Mouse (Mus musculus): ENCODE results near the gene Rp9. TPM values are rescaled to one million over a fixed set of nuclear protein-coding genes. Genes with fewer than 3 reads are reported as not detected.
"Not testable (repeated sequence)": the region's sequence is repeated elsewhere in the genome, so short reads cannot be mapped to it uniquely, and the experiment has no call there.

The Rp9 gene
- total RNA-seq, 2 experiments from 2014 or later, result 42.9 to 44.0 TPM

GRCm38 (mm10) chr9:22461946-22462345 is 7.6 kb downstream of the Rp9 start:
- DNase-seq, result peak; percentile 65

DNA sequence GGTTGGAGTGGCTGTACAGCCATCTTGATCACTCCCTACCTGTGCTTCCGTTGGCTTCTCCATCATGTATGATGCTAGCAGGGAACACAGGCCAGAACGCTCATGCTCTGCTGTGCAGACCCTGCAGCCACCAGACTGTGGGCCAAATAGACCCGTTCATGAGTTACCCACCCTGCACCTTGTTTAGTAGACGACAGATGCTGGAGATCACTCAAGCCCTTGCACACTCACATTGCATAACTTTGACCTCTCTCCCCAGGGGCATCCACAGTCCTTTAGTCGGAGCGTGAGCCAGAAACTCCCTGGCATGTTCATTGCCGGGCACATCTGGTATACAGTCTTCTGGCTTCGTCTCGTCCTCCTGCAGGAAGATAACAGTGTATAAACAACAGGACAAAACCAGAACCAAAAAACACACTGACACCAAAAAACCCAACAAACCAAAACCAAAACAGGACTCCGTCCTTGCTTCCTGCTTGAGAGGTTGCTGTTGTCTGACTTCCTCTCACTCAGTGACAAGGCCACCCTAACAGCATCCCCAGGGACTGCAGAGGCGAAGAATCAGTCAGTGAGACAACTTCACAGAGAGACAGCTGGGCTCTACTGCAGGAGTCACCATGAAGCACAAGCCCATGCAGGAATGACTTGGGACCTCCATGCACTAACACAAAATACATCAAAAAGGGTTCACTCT is 12.3 kb downstream of the Rp9 start:
- DNase-seq, result peak; percentile 44

GRCm38 (mm10) chr9:22455041-22455440 is 14.5 kb downstream of the Rp9 start:
- no peak for DNase-seq

- DNase-seq, result not testable (repeated sequence)
These were observed 15.6 kb downstream of the Rp9 start, which contains the start of gene Gm17545 for GRCm38 (mm10) chr9:22453990-22454389. TSS of gene Gm17545 (plus strand) at chr9:22454290.

GRCm38 (mm10) chr9:22453501-22453924 is 16.0 kb downstream of the Rp9 start:
- DNase-seq, result no peak

- no peak for DNase-seq
These were observed 16.8 kb downstream of the Rp9 start for GRCm38 (mm10) chr9:22452697-22453096.

GRCm38 (mm10) chr9:22449209-22449608 is 20.3 kb downstream of the Rp9 start:
- no peak for DNase-seq

GRCm38 (mm10) chr9:22448420-22448819 is 21.1 kb downstream of the Rp9 start:
- DNase-seq, result peak; percentile 14

GRCm38 (mm10) chr9:22447213-22447612 is 22.3 kb downstream of the Rp9 start:
- DNase-seq, result peak; percentile 15

DNA sequence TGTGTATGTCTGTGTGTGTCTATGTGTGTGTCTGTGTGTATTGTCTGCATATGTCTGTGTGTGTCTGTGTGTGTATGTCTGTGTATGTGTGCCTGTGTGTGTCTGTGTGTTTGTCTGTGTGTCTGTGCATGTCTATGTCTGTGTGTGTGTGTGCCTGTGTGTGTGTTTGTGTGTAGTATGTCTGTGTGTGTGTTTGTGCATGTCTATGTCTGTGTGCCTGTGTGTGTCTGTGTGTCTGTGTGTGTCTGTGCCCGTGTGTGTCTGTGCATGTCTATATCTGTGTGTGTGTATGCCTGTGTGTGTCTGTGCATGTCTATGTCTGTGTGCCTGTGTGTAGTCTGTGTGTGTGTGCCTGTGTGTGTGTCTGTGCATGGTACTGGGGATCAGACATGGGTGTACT is 24.4 kb downstream of the Rp9 start:
- no peak for DNase-seq

DNA sequence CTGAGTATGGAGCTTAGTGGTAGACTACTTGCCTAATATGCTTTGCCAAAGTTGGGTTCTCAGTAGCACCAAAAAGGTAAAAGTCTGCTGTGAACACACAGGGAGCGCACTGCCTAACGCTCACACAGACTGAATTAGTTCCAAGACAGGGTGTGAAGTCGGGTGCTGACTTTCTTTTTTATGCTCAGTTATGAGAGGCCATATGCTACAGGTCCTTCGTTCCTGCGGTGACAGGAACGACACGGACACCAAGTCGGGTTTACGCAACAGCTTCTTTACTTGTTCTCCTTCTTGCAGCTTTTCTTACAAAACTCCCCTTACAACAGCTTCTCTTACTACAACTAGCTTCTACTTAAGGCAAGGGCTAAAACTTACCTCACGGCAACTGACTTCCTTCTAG is 26.4 kb downstream of the Rp9 start:
- DNase-seq, result no peak

GRCm38 (mm10) chr9:22438826-22439225 is 30.7 kb downstream of the Rp9 start:
- no peak for DNase-seq

- no peak for DNase-seq
These were observed 35.4 kb downstream of the Rp9 start for GRCm38 (mm10) chr9:22434101-22434500.

- no peak for DNase-seq
These were observed 36.3 kb downstream of the Rp9 start for GRCm38 (mm10) chr9:22433221-22433620.

DNA sequence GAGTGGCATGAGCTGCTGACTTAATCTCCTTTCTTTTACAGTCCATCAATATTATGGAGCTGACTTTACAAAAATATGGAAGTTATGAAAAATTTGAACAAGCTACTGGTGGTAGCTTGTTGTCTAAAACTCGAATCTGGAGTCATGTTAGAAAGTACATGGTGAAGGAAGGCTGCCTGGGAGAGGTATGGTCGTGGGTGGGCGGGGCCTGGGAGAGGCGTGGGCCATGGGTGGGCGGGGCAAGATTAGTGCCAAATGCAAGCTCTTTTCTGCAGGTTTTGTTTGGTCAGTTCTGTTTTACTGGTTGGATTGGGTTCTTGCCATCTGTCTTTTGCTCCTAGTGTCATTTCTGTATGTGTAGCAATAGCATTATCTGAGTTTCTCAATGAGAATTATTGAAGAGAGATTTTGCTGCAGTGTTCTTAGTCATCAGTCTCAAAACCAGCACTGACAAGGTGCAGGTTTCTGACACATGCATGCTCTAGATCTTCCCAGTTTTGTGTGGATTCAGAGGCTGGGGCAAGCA is 39.2 kb downstream of the Rp9 start:
- no peak for DNase-seq

DNA sequence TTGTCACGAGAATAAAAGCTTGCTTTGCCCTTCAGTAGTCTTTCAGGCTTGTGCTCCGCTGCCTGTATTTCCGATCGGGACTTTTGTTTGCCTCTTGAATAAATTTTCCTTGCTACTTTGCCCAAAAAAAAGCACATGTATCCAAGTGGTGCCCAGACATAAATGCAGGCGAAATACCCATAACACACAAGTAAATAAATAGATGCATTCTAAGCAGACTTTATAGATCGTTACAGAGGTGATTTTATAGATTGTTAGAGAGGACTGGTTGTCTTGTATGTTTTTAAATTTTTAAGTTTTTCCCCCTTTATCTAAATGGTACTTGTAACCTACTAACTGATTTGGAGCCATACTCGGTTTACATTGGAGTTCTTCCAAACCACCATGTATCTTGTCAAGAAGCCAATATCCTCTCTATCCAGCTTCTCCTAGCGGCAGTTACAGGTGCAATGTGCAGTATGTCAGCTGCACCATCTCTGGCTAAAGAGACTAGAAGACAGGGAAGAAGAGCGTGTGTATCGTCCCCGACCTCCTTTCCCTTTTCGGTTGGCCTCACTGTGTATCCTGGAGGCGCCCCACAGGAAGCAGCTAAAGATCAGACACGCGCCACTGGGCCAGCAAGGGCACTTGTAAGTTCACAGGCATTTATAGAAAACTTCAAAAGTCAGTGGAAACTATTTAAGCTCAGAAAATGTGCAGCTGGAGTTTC is 39.9 kb downstream of the Rp9 start:
- no peak for DNase-seq

GRCm38 (mm10) chr9:22428666-22429410 is 40.7 kb downstream of the Rp9 start:
- DNase-seq, result no peak

- no peak for DNase-seq
These were observed 41.4 kb downstream of the Rp9 start for GRCm38 (mm10) chr9:22428028-22428665.

DNA sequence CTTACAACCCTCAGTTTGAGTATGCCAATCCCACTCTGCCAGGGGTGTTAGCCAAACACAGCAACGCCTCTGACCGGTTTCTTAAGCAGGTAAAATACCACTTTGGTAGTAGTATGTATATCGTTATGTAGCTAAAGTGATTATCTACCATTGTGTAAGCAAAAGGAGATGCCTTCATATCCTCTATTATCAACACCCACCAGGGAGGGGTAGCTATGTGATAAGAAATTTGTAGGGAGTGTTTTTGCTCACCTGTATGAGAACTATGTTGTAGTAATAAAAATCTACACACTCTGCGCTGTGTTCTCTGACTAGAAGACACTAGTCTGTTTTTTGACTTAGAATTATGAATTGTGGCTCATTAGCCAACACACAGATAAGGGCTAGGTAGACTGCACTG is 44.8 kb downstream of the Rp9 start:
- DNase-seq, result no peak

DNA sequence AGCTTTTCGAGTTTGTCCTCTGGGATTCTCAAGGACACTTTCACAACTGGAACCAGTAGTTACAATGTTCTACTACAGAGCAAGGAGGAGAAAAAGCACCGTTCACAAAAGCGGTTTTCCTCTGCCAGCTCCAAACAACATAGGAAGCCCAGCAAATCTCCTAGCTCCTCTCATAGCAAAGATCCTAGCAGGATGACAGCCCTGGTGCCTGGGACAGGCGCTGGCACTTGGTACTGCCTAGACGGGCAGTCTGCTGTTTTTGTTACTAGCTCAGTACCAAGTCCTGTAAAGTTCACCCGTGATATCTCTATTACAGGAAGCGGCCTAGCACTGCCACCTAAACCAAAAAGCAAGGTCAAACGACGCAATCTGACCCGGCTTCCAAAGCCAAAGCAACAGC is 45.3 kb downstream of the Rp9 start:
- peak; percentile 26 for DNase-seq

DNA sequence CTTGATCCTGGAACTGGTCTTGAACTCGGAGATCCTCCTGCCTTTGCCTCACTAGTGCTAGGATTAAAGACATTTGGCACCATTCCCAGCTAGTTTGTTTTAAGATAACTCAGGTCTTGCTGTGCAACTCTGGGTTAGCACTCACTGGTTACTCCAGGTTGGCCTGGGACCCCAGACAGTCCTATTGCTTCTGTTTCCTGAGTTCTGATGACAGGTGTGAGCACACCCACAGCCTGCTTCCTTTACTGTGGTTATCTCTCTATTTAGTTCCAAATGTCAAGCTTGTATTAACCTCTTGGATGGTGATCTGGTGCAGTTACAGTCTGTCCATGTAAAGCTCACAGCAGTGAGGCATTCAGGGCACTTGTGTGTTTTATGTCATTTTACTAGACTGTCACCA is 46.0 kb downstream of the Rp9 start:
- no peak for DNase-seq

- no peak for DNase-seq
These were observed 47.0 kb downstream of the Rp9 start for GRCm38 (mm10) chr9:22422559-22422958.

All from adrenal gland, postnatal 10 days (tissue).